Mouse (Mus musculus) intestine, postnatal 0 days (tissue): ENCODE measurements around the gene Aasdhppt. TPM values are rescaled to one million over a fixed set of nuclear protein-coding genes. Genes with fewer than 3 reads are reported as not detected.

ENCODE experiments used
- ATAC-seq: fragments of 200-750 bp; cut with Nextera tagmentation; 2 replicates; pipeline ENCODE4 v1.8.0; 2017; ENCODE audit warnings: mild to moderate bottlenecking, moderate TSS enrichment, moderate library complexity
- H3K27ac ChIP-seq: fragments of 300-500 bp; sonication (generic); 2 replicates; pipeline ENCODE4 v1.5.1; 2014; ENCODE audit warnings: mild to moderate bottlenecking, low read depth, low read length, moderate library complexity
- H3K27me3 ChIP-seq: fragments of 300-500 bp; sonication (generic); replicated peaks from 2 replicates; pipeline ENCODE4 v1.6.1; 2014; ENCODE audit warnings: low read length, mixed read lengths; ENCODE audit not compliant: control insufficient read depth, insufficient read depth
- H3K36me3 ChIP-seq: fragments of 300-500 bp; sonication (generic); 2 replicates; pipeline ENCODE4 v1.6.1; 2014; ENCODE audit warnings: mild to moderate bottlenecking, moderate library complexity; ENCODE audit not compliant: control insufficient read depth, insufficient read depth
- H3K4me1 ChIP-seq: fragments of 300-500 bp; sonication (generic); replicated peaks from 2 replicates; pipeline ENCODE4 v1.6.1; 2014; ENCODE audit warnings: antibody characterized with exemption, low read length, mixed read lengths; ENCODE audit not compliant: control insufficient read depth, insufficient read depth
- H3K4me2 ChIP-seq: fragments of 300-500 bp; sonication (generic); replicated peaks from 2 replicates; pipeline ENCODE4 v1.6.1; 2014; ENCODE audit warnings: low read depth, mild to moderate bottlenecking, moderate library complexity
- H3K4me3 ChIP-seq: fragments of 300-500 bp; sonication (generic); 2 replicates; pipeline ENCODE4 v1.5.1; 2014; ENCODE audit warnings: low read depth, low read length
- H3K9ac ChIP-seq: fragments of 300-500 bp; sonication (generic); 2 replicates; pipeline ENCODE4 v1.6.1; 2014; ENCODE audit warnings: mild to moderate bottlenecking, low read depth, low read length
- H3K9me3 ChIP-seq: fragments of 300-500 bp; sonication (generic); 2 replicates; pipeline ENCODE4 v1.6.1; 2016; ENCODE audit warnings: mixed run types; ENCODE audit not compliant: control insufficient read depth
- CTCF ChIP-seq: sonication (generic); IDR thresholded peaks from 2 replicates; pipeline ENCODE4 v1.5.1; 2016; ENCODE audit warnings: low read depth, mild to moderate bottlenecking, control low read depth, antibody characterized with exemption, moderate library complexity
- WGBS: fragments of 180-500 bp; shearing (Covaris S2); extraction: QIAGEN DNeasy Blood & Tissue Kit; methylation state at CpG from one replicate; pipeline ENCODE4 v1.1.7; 2014; 5-methylcytosine and 5-hydroxymethylcytosine counted together
- microRNA-seq: library from miRNA; unstranded; fragments of <30 nt; microRNA quantifications from one replicate; pipeline ENCODE4, GENCODE M21; 2016
- polyA plus RNA-seq: library from polyadenylated mRNA; unstranded; fragments of >200 nt; fragmentation: Nextera tagmentation; extraction: Ambion mirVana; gene quantifications from 2 replicates; pipeline ENCODE4 v1.2.1, GENCODE M21; 2015

Aasdhppt gene
- polyA plus RNA-seq, 1 experiment from 2014 or later, result 17.4 TPM

- Histone ChIP-seq H3K4me3 (peak overlapping the region; percentile 9; the same call in 1 of the 2 replicates), H3K4me2 (peak overlapping the region; percentile 37; the same call in 1 of the 2 replicates), H3K4me1 (no peaks in the 10 kb centered on the region), H3K36me3 (no peaks in the 10 kb centered on the region), H3K27me3 (no peaks in the 10 kb centered on the region), H3K27ac (no peak overlapping the region), H3K9ac (no peak overlapping the region), H3K9me3 (peaks cover 10% of the 10 kb centered on the region)
- ATAC-seq, result no peak
- TF ChIP-seq CTCF, result no peak
- WGBS, result 62% methylated on average over 12 of the region's 12 CpGs
Measured at GRCm38 (mm10) chr9:4260746-4261090, 48.6 kb downstream of the Aasdhppt start.

- Histone ChIP-seq H3K9ac (no peak overlapping the region), H3K4me1 (no peaks in the 10 kb centered on the region), H3K27me3 (no peaks in the 10 kb centered on the region), H3K27ac (no peak overlapping the region), H3K4me2 (peak overlapping the region; percentile 37; the same call in 1 of the 2 replicates), H3K36me3 (no peaks in the 10 kb centered on the region), H3K9me3 (peaks cover 10% of the 10 kb centered on the region), H3K4me3 (peak overlapping the region; percentile 9; the same call in 1 of the 2 replicates)
- ATAC-seq, result peak; percentile 19; the same call in 1 of the 2 replicates
- TF ChIP-seq CTCF, result no peak
- WGBS, result 61% methylated on average over 64 of the region's 65 CpGs
Measured at GRCm38 (mm10) chr9:4259841-4260745, 49.2 kb downstream of the Aasdhppt start.

- no peak overlapping the region for H3K4me3 ChIP-seq
- no peak overlapping the region for H3K9ac ChIP-seq
- TF ChIP-seq CTCF, result no peak
- peaks cover 10% of the 10 kb centered on the region for H3K9me3 ChIP-seq
- 96% methylated on average over 10 of the region's 10 CpGs for WGBS
- H3K4me1 ChIP-seq, result no peaks in the 10 kb centered on the region
- no peak overlapping the region for H3K4me2 ChIP-seq
- no peaks in the 10 kb centered on the region for H3K27me3 ChIP-seq
- H3K27ac ChIP-seq, result no peak overlapping the region
- no peak for ATAC-seq
- H3K36me3 ChIP-seq, result no peaks in the 10 kb centered on the region
Measured at GRCm38 (mm10) chr9:4259074-4259473, 50.2 kb downstream of the Aasdhppt start.

Small RNA genes lying within 50 kb of the gene (microRNA-seq; reads per million reads assigned to microRNA genes)
- gene Gm22195, result not detected

Other genes starting within 250 kb of the Aasdhppt start
- gene Kbtbd3, start 362 bp upstream of the Aasdhppt start, polyA plus RNA-seq, result 6.1 and 6.3 TPM in 2 replicates
- 27.9 and 33.0 TPM in 2 replicates for gene Msantd4, start 67.1 kb upstream of the Aasdhppt start, polyA plus RNA-seq